12 mouse cellular contexts compared by ENCODE assay signal in genomic region chr10:118620611-118621010, GRCm38 (mm10).
"Had no signal": no experiment of that assay in that cellular context is flagged by ENCODE, and none has a peak within 500 bp of the region (broad histone marks: within the 10 kb centered on the region; RNA-seq: fewer than 3 reads in every experiment).

No protein-coding gene starts in this region.

- DNase-seq: retina, postnatal 1 day; right cerebral cortex, adult 18-20 months; right cerebral cortex, postnatal 14 days; right cerebral cortex, postnatal 25 days; right cerebral cortex, postnatal 4 days; spleen, adult 18-20 months; thymus, adult 18-20 months; thymus, adult 2 months; thymus, postnatal 14 days; thymus, postnatal 25 days; thymus, postnatal 36 days; thymus, postnatal 4 days had no signal
